Mouse (Mus musculus): ENCODE measurements at regions not wholly inside any gene's neighbourhood (a gene's known extent, or its start where the extent isn't known, plus 50 kb on each side); places are given as distances from the start of the nearest gene placed in this dataset.

- Histone ChIP-seq H3K4me3 (no peak overlapping the region), H3K9me3 (no peaks in the 10 kb centered on the region), H3K4me2 (no peak overlapping the region), H3K36me3 (no peaks in the 10 kb centered on the region), H3K9ac (no peak overlapping the region), H3K4me1 (no peaks in the 10 kb centered on the region), H3K27me3 (no peaks in the 10 kb centered on the region), H3K27ac (no peak overlapping the region)
- ATAC-seq (ENCODE audit: borderline replicate concordance, extremely low read depth, low FRiP score, low TSS enrichment) = peak; percentile 39; the same call in 1 of the 2 replicates
- WGBS = 84% methylated on average over 7 of the region's 7 CpGs
These were observed 81.0 kb downstream of the Maf start for GRCm38 (mm10) chr8:115626396-115627136.

- no peak overlapping the region for H3K27ac ChIP-seq
These were observed 82.5 kb downstream of the Maf start for GRCm38 (mm10) chr8:115625072-115625471.

GRCm38 (mm10) chr8:115618049-115618760 lies 89.4 kb downstream of the Maf start:
- H3K4me1 ChIP-seq = no peaks in the 10 kb centered on the region

More at GRCm38 (mm10) chr8:115625072-115625471, 82.5 kb downstream of the Maf start:
- Histone ChIP-seq H3K4me3 (no peak overlapping the region), H3K9me3 (no peaks in the 10 kb centered on the region), H3K4me1 (no peaks in the 10 kb centered on the region), H3K27me3 (no peaks in the 10 kb centered on the region), H3K36me3 (no peaks in the 10 kb centered on the region), H3K4me2 (no peak overlapping the region), H3K9ac (no peak overlapping the region)
- 93% methylated on average over 1 of the region's 1 CpGs for WGBS
- ATAC-seq (ENCODE audit: borderline replicate concordance, extremely low read depth, low FRiP score, low TSS enrichment) = no peak

GRCm38 (mm10) chr8:115616871-115617605 lies 90.6 kb downstream of the Maf start:
- Histone ChIP-seq H3K4me1 (no peaks in the 10 kb centered on the region), H3K4me2 (no peak overlapping the region), H3K27ac (no peak overlapping the region), H3K27me3 (no peaks in the 10 kb centered on the region), H3K9me3 (no peaks in the 10 kb centered on the region), H3K4me3 (no peak overlapping the region), H3K36me3 (no peaks in the 10 kb centered on the region), H3K9ac (no peak overlapping the region)
- 81% methylated on average over 9 of the region's 9 CpGs for WGBS
- ATAC-seq (ENCODE audit: borderline replicate concordance, extremely low read depth, low FRiP score, low TSS enrichment) = no peak

More at GRCm38 (mm10) chr8:115618049-115618760, 89.4 kb downstream of the Maf start:
- H3K27me3 ChIP-seq = no peaks in the 10 kb centered on the region
- no peak overlapping the region for H3K27ac ChIP-seq
- H3K36me3 ChIP-seq = no peaks in the 10 kb centered on the region
- ATAC-seq (ENCODE audit: borderline replicate concordance, extremely low read depth, low FRiP score, low TSS enrichment) = no peak
- H3K4me2 ChIP-seq = no peak overlapping the region
- no peak overlapping the region for H3K4me3 ChIP-seq
- H3K9me3 ChIP-seq = no peaks in the 10 kb centered on the region
- WGBS = 80% methylated on average over 13 of the region's 13 CpGs
- no peak overlapping the region for H3K9ac ChIP-seq

- Histone ChIP-seq H3K4me3 (no peak overlapping the region), H3K36me3 (no peaks in the 10 kb centered on the region), H3K4me2 (no peak overlapping the region), H3K9ac (no peak overlapping the region), H3K9me3 (no peaks in the 10 kb centered on the region), H3K4me1 (no peaks in the 10 kb centered on the region), H3K27me3 (no peaks in the 10 kb centered on the region), H3K27ac (no peak overlapping the region)
- WGBS = 63% methylated on average over 5 of the region's 5 CpGs
- no peak for ATAC-seq (ENCODE audit: borderline replicate concordance, extremely low read depth, low FRiP score, low TSS enrichment)
These were observed 93.5 kb downstream of the Maf start for GRCm38 (mm10) chr8:115613946-115614584.

GRCm38 (mm10) chr8:115612119-115612518 lies 95.5 kb downstream of the Maf start:
- WGBS = 77% methylated on average over 3 of the region's 3 CpGs
- Histone ChIP-seq H3K9ac (no peak overlapping the region), H3K27me3 (no peaks in the 10 kb centered on the region), H3K36me3 (no peaks in the 10 kb centered on the region), H3K4me2 (no peak overlapping the region), H3K27ac (no peak overlapping the region), H3K4me1 (no peaks in the 10 kb centered on the region), H3K4me3 (no peak overlapping the region), H3K9me3 (no peaks in the 10 kb centered on the region)
- ATAC-seq (ENCODE audit: borderline replicate concordance, extremely low read depth, low FRiP score, low TSS enrichment) = no peak

GRCm38 (mm10) chr8:115599771-115600170 lies 107.8 kb downstream of the Maf start:
- no peak for ATAC-seq (ENCODE audit: borderline replicate concordance, extremely low read depth, low FRiP score, low TSS enrichment)
- Histone ChIP-seq H3K9ac (no peak overlapping the region), H3K4me2 (no peak overlapping the region), H3K9me3 (no peaks in the 10 kb centered on the region), H3K4me1 (0 out of 2 replicates have a peak, but pooled peaks cover 4% of the 10 kb centered on the region), H3K27ac (no peak overlapping the region), H3K27me3 (no peaks in the 10 kb centered on the region), H3K4me3 (no peak overlapping the region), H3K36me3 (no peaks in the 10 kb centered on the region)
- WGBS = 78% methylated on average over 6 of the region's 6 CpGs

- H3K4me1 ChIP-seq = 0 out of 2 replicates have a peak, but pooled peaks cover 4% of the 10 kb centered on the region
- no peaks in the 10 kb centered on the region for H3K36me3 ChIP-seq
- no peaks in the 10 kb centered on the region for H3K9me3 ChIP-seq
- H3K27me3 ChIP-seq = no peaks in the 10 kb centered on the region
- H3K27ac ChIP-seq = no peak overlapping the region
- no peak overlapping the region for H3K4me3 ChIP-seq
- ATAC-seq (ENCODE audit: borderline replicate concordance, extremely low read depth, low FRiP score, low TSS enrichment) = no peak
- WGBS = 35% methylated on average over 10 of the region's 10 CpGs
- H3K4me2 ChIP-seq = no peak overlapping the region
- no peak overlapping the region for H3K9ac ChIP-seq
These were observed 110.2 kb downstream of the Maf start for GRCm38 (mm10) chr8:115597226-115597953.

GRCm38 (mm10) chr8:115589721-115590120 lies 117.9 kb downstream of the Maf start:
- H3K4me1 ChIP-seq = no peaks in the 10 kb centered on the region
- H3K9ac ChIP-seq = no peak overlapping the region
- no peaks in the 10 kb centered on the region for H3K36me3 ChIP-seq
- H3K27ac ChIP-seq = no peak overlapping the region
- no peak overlapping the region for H3K4me2 ChIP-seq
- no peaks in the 10 kb centered on the region for H3K27me3 ChIP-seq
- no peak overlapping the region for H3K4me3 ChIP-seq
- H3K9me3 ChIP-seq = no peaks in the 10 kb centered on the region
- ATAC-seq (ENCODE audit: borderline replicate concordance, extremely low read depth, low FRiP score, low TSS enrichment) = no peak
- WGBS = 78% methylated on average over 2 of the region's 2 CpGs

- H3K9me3 ChIP-seq = no peaks in the 10 kb centered on the region
- H3K27me3 ChIP-seq = no peaks in the 10 kb centered on the region
- no peak overlapping the region for H3K4me2 ChIP-seq
- H3K4me3 ChIP-seq = no peak overlapping the region
- ATAC-seq (ENCODE audit: borderline replicate concordance, extremely low read depth, low FRiP score, low TSS enrichment) = no peak
- 81% methylated on average over 2 of the region's 2 CpGs for WGBS
- H3K9ac ChIP-seq = no peak overlapping the region
- no peak overlapping the region for H3K27ac ChIP-seq
- no peaks in the 10 kb centered on the region for H3K4me1 ChIP-seq
- no peaks in the 10 kb centered on the region for H3K36me3 ChIP-seq
These were observed 118.5 kb downstream of the Maf start for GRCm38 (mm10) chr8:115589076-115589475.

GRCm38 (mm10) chr8:115584311-115584907 lies 123.2 kb downstream of the Maf start:
- H3K36me3 ChIP-seq = no peaks in the 10 kb centered on the region
- H3K4me2 ChIP-seq = no peak overlapping the region
- H3K9ac ChIP-seq = no peak overlapping the region
- H3K4me1 ChIP-seq = no peaks in the 10 kb centered on the region
- no peak overlapping the region for H3K4me3 ChIP-seq
- no peaks in the 10 kb centered on the region for H3K9me3 ChIP-seq
- H3K27ac ChIP-seq = no peak overlapping the region
- 0 out of 2 replicates have a peak, but pooled peaks have one; percentile 35 for ATAC-seq (ENCODE audit: borderline replicate concordance, extremely low read depth, low FRiP score, low TSS enrichment)
- no peaks in the 10 kb centered on the region for H3K27me3 ChIP-seq
- 69% methylated on average over 8 of the region's 8 CpGs for WGBS
